Mouse (Mus musculus): Measurements from ENCODE around the gene Lhx4.

DNA sequence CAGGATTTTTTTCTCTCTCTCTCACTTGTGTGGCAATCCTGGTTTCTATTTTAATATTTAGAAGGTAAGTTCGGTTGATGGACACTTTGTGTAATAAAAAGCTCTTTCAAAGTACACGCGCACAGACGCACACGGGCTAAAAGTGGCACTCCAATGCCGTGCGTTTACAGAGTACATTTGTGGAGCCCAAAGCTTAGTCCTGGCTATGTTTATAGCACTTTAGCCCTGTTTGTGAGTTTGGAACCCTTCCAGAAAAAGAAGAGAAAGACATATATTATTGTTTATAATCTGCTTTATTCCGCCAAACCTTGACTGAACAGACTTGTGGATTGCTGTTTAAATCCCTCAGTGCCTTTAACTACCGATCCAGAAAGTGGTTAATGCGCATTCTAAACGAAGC lies 58.5 kb downstream of the Lhx4 start:
- TF ChIP-seq CTCF (IDR thresholded peaks at IDR 0.05; ENCODE audit: extremely low read depth, insufficient read depth, low read length) (no peak), POLR2A (IDR thresholded peaks at IDR 0.05; ENCODE audit: extremely low read depth, insufficient read depth, low read length) (no peak)

Data from cortical plate, adult 2 months (tissue).